Mouse (Mus musculus): ENCODE measurements around the gene Map3k5. TPM values are rescaled to one million over a fixed set of nuclear protein-coding genes. Genes with fewer than 3 reads are reported as not detected.

Map3k5 gene
- polyA plus RNA-seq, 1 experiment from 2014 or later = 1.2 TPM

DNA sequence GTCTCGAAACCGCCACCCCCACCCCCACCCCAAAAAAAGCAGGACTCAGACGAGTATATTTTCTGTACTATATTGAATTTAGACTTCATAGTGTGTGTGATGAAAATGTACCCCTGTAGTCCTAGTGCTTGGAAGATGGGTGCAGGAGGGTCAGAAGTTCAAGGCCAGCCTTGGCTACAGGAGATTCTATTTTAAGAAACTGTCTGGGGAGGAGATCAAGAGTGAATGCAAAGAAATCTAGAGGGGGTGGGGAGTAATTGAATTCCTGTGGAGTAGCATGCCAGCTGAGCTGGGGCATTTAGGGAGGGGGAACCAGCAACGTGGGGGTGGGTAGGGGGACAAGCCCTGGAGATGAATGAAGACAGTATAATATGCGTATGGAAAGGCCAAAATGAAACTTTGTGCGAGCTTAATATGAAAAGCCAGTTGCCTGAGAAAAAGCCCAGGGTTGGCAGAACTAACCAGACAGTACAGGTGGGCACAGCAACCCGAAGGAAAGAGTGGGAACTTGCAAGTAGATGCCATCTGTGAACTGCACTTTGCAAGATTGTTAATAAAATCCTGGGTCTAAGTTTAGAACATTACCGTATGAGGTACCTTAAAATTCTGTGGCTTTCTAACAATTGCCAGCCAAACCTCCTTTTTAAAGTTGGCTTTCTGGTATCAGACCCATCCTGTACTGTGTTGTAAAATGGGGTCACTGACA lies 222.9 kb downstream of the Map3k5 start:
- Histone ChIP-seq H3K4me2 (ENCODE audit: low read depth, low read length) (no peak overlapping the region), H3K9me3 (ENCODE audit: control insufficient read depth, low read length) (no peaks in the 10 kb centered on the region), H3K36me3 (ENCODE audit: control insufficient read depth, insufficient read depth, low read length) (no peaks in the 10 kb centered on the region), H3K9ac (ENCODE audit: low read length) (no peak overlapping the region), H3K4me3 (ENCODE audit: low read length) (no peak overlapping the region), H3K27me3 (ENCODE audit: control insufficient read depth, insufficient read depth, low read depth, low read length) (no peaks in the 10 kb centered on the region), H3K27ac (ENCODE audit: low read length) (no peak overlapping the region), H3K4me1 (replicated peaks; ENCODE audit: control insufficient read depth, insufficient read depth, low read length) (no peaks in the 10 kb centered on the region; the same call in 1 of the 2 replicates)
- WGBS = 79% methylated on average over 8 of the region's 8 CpGs
- ATAC-seq (ENCODE audit: low read depth) = no peak

DNA sequence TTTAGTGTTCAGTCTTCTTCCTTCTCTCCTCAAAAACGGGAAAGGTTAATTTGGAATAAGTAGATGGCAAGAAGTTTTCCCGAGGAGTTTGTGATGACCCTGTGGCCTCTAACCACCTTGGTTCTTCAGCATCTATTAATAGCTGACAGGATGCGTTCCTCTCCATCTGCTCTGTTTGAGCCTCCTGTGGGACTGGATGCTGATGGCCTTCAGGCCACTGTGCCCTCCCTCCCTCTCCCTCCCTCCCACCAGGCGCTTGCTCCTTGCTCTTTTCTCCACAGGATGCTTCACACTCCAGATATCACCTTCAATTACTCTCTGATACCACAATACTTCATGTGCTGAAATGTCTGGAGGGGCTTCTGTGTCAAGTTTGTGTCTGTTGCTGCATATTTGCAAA lies 224.5 kb downstream of the Map3k5 start:
- H3K27ac ChIP-seq (ENCODE audit: low read length) = no peak overlapping the region
- no peaks in the 10 kb centered on the region for H3K4me1 ChIP-seq (replicated peaks; ENCODE audit: control insufficient read depth, insufficient read depth, low read length)
- no peak for ATAC-seq (ENCODE audit: low read depth)
- no peak overlapping the region for H3K4me2 ChIP-seq (ENCODE audit: low read depth, low read length)
- H3K27me3 ChIP-seq (ENCODE audit: control insufficient read depth, insufficient read depth, low read depth, low read length) = no peaks in the 10 kb centered on the region
- 45% methylated on average over 4 of the region's 4 CpGs for WGBS
- H3K9ac ChIP-seq (ENCODE audit: low read length) = no peak overlapping the region
- no peak overlapping the region for H3K4me3 ChIP-seq (ENCODE audit: low read length)
- H3K36me3 ChIP-seq (ENCODE audit: control insufficient read depth, insufficient read depth, low read length) = no peaks in the 10 kb centered on the region
- H3K9me3 ChIP-seq (ENCODE audit: control insufficient read depth, low read length) = no peaks in the 10 kb centered on the region

GRCm38 (mm10) chr10:20159308-20159707 lies 225.0 kb downstream of the Map3k5 start:
- Histone ChIP-seq H3K4me2 (ENCODE audit: low read depth, low read length) (no peak overlapping the region), H3K9ac (ENCODE audit: low read length) (no peak overlapping the region), H3K27me3 (ENCODE audit: control insufficient read depth, insufficient read depth, low read depth, low read length) (no peaks in the 10 kb centered on the region), H3K27ac (ENCODE audit: low read length) (no peak overlapping the region), H3K9me3 (ENCODE audit: control insufficient read depth, low read length) (no peaks in the 10 kb centered on the region), H3K4me1 (replicated peaks; ENCODE audit: control insufficient read depth, insufficient read depth, low read length) (no peaks in the 10 kb centered on the region), H3K4me3 (ENCODE audit: low read length) (no peak overlapping the region), H3K36me3 (ENCODE audit: control insufficient read depth, insufficient read depth, low read length) (no peaks in the 10 kb centered on the region)
- ATAC-seq (ENCODE audit: low read depth) = no peak
- WGBS = 75% methylated on average over 5 of the region's 5 CpGs

GRCm38 (mm10) chr10:20160914-20161313 lies 226.6 kb downstream of the Map3k5 start:
- no peak overlapping the region for H3K27ac ChIP-seq (ENCODE audit: low read length)
- no peaks in the 10 kb centered on the region for H3K27me3 ChIP-seq (ENCODE audit: control insufficient read depth, insufficient read depth, low read depth, low read length)
- no peak overlapping the region for H3K4me3 ChIP-seq (ENCODE audit: low read length)
- H3K4me1 ChIP-seq (replicated peaks; ENCODE audit: control insufficient read depth, insufficient read depth, low read length) = no peaks in the 10 kb centered on the region
- H3K4me2 ChIP-seq (ENCODE audit: low read depth, low read length) = no peak overlapping the region
- ATAC-seq (ENCODE audit: low read depth) = no peak
- no peak overlapping the region for H3K9ac ChIP-seq (ENCODE audit: low read length)
- no peaks in the 10 kb centered on the region for H3K36me3 ChIP-seq (ENCODE audit: control insufficient read depth, insufficient read depth, low read length)
- no peaks in the 10 kb centered on the region for H3K9me3 ChIP-seq (ENCODE audit: control insufficient read depth, low read length)
- 62% methylated on average over 8 of the region's 8 CpGs for WGBS

GRCm38 (mm10) chr10:20164810-20165209 lies 230.5 kb downstream of the Map3k5 start:
- Histone ChIP-seq H3K4me3 (ENCODE audit: low read length) (no peak overlapping the region), H3K9ac (ENCODE audit: low read length) (no peak overlapping the region), H3K9me3 (ENCODE audit: control insufficient read depth, low read length) (no peaks in the 10 kb centered on the region), H3K27me3 (ENCODE audit: control insufficient read depth, insufficient read depth, low read depth, low read length) (no peaks in the 10 kb centered on the region), H3K27ac (ENCODE audit: low read length) (no peak overlapping the region), H3K4me2 (ENCODE audit: low read depth, low read length) (no peak overlapping the region), H3K4me1 (replicated peaks; ENCODE audit: control insufficient read depth, insufficient read depth, low read length) (no peaks in the 10 kb centered on the region), H3K36me3 (ENCODE audit: control insufficient read depth, insufficient read depth, low read length) (no peaks in the 10 kb centered on the region)
- no peak for ATAC-seq (ENCODE audit: low read depth)
- WGBS = 85% methylated on average over 5 of the region's 5 CpGs

- Histone ChIP-seq H3K4me2 (ENCODE audit: low read depth, low read length) (no peak overlapping the region), H3K4me3 (ENCODE audit: low read length) (no peak overlapping the region), H3K27me3 (ENCODE audit: control insufficient read depth, insufficient read depth, low read depth, low read length) (no peaks in the 10 kb centered on the region; the same call in 1 of the 2 replicates), H3K9me3 (ENCODE audit: control insufficient read depth, low read length) (no peaks in the 10 kb centered on the region), H3K4me1 (replicated peaks; ENCODE audit: control insufficient read depth, insufficient read depth, low read length) (peaks cover 12% of the 10 kb centered on the region), H3K36me3 (ENCODE audit: control insufficient read depth, insufficient read depth, low read length) (no peaks in the 10 kb centered on the region), H3K9ac (ENCODE audit: low read length) (no peak overlapping the region), H3K27ac (ENCODE audit: low read length) (no peak overlapping the region)
- WGBS = 72% methylated on average over 11 of the region's 11 CpGs
- no peak for ATAC-seq (ENCODE audit: low read depth)
Measured at GRCm38 (mm10) chr10:20166797-20167196, 232.5 kb downstream of the Map3k5 start.

- Histone ChIP-seq H3K9ac (ENCODE audit: low read length) (no peak overlapping the region), H3K27me3 (ENCODE audit: control insufficient read depth, insufficient read depth, low read depth, low read length) (no peaks in the 10 kb centered on the region; the same call in 1 of the 2 replicates), H3K9me3 (ENCODE audit: control insufficient read depth, low read length) (no peaks in the 10 kb centered on the region), H3K36me3 (ENCODE audit: control insufficient read depth, insufficient read depth, low read length) (no peaks in the 10 kb centered on the region), H3K27ac (ENCODE audit: low read length) (no peak overlapping the region), H3K4me2 (ENCODE audit: low read depth, low read length) (no peak overlapping the region), H3K4me3 (ENCODE audit: low read length) (no peak overlapping the region), H3K4me1 (replicated peaks; ENCODE audit: control insufficient read depth, insufficient read depth, low read length) (peaks cover 12% of the 10 kb centered on the region)
- no peak for ATAC-seq (ENCODE audit: low read depth)
- WGBS = 82% methylated on average over 4 of the region's 4 CpGs
Measured at GRCm38 (mm10) chr10:20167467-20167866, 233.2 kb downstream of the Map3k5 start.

DNA sequence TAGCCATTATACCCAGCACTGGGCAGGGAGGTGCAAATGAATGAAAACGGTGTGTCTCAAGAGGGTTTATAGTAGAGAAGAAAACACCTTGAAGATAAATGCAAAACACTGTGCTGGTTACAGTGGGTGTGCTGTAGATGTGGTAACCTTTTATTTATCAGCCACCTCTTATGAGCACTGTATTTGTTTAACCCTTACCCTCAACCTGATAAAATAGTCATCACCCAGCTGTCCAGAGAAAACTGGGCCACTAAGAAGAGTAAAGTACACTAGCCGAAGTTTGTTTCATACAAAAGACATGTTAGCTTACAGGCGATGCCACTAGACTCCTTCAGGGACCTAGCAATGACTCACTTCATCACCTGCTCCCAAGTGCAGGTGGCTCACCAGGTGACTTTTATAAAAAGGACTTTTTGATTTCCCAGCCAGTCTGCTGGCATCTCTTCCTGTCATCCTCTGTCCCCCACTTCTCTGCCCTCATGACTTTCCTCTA lies 235.0 kb downstream of the Map3k5 start:
- 49% methylated on average over 3 of the region's 3 CpGs for WGBS
- Histone ChIP-seq H3K9me3 (ENCODE audit: control insufficient read depth, low read length) (no peaks in the 10 kb centered on the region), H3K36me3 (ENCODE audit: control insufficient read depth, insufficient read depth, low read length) (no peaks in the 10 kb centered on the region), H3K27me3 (ENCODE audit: control insufficient read depth, insufficient read depth, low read depth, low read length) (no peaks in the 10 kb centered on the region; the same call in 1 of the 2 replicates), H3K27ac (ENCODE audit: low read length) (no peak overlapping the region), H3K4me1 (replicated peaks; ENCODE audit: control insufficient read depth, insufficient read depth, low read length) (peaks cover 12% of the 10 kb centered on the region), H3K9ac (ENCODE audit: low read length) (no peak overlapping the region), H3K4me3 (ENCODE audit: low read length) (no peak overlapping the region), H3K4me2 (ENCODE audit: low read depth, low read length) (no peak overlapping the region)
- no peak for ATAC-seq (ENCODE audit: low read depth)

DNA sequence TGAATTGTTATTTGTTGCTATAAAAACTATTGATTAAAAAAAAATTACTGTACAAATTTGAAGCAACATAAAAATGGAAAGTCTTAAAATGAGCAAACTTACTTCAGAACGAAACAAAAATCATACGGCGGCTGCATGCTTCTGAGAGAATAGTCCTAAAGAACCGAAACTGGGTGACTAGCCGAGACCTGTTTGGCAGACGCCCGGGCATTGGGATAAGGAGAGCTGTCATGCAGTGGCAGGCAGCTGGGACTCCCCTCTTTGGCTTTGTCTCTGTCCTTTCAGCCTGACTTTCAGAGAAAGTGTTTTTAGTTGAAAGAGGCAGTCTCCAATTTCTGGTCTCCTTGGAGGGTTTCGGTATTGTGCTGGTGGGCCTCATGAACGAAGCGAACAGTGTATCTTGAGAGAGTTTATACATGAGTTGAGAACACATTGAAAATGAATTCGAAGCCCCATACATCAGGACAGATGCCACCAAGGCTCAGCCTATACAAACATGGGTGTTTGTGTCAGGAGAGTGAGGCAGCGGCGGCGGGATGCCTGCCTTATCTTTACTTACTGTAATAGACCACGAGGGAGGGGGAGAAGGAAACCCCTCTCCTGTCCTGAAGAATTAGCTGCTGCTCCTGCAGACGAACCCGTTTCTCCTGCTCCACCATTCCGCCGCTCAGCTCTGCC lies 235.8 kb downstream of the Map3k5 start:
- H3K27me3 ChIP-seq (ENCODE audit: control insufficient read depth, insufficient read depth, low read depth, low read length) = no peaks in the 10 kb centered on the region; the same call in 1 of the 2 replicates
- no peak for ATAC-seq (ENCODE audit: low read depth)
- peak overlapping the region; percentile 64 for H3K4me2 ChIP-seq (ENCODE audit: low read depth, low read length)
- no peaks in the 10 kb centered on the region for H3K9me3 ChIP-seq (ENCODE audit: control insufficient read depth, low read length)
- peak overlapping the region; percentile 54; the same call in 1 of the 2 replicates for H3K9ac ChIP-seq (ENCODE audit: low read length)
- H3K36me3 ChIP-seq (ENCODE audit: control insufficient read depth, insufficient read depth, low read length) = no peaks in the 10 kb centered on the region
- peak overlapping the region; percentile 31 for H3K4me3 ChIP-seq (ENCODE audit: low read length)
- peaks cover 12% of the 10 kb centered on the region for H3K4me1 ChIP-seq (replicated peaks; ENCODE audit: control insufficient read depth, insufficient read depth, low read length)
- H3K27ac ChIP-seq (ENCODE audit: low read length) = 0 out of 2 replicates have a peak overlapping the region, but pooled peaks have one; percentile 1
- WGBS = 16% methylated on average over 19 of the region's 19 CpGs

Measured in lung, embryonic 16.5 days (tissue).